In genomic region chr12:36943903-36944302, GRCm38 (mm10) we compare ENCODE assay signal across 28 mouse cellular contexts.
"Had no signal": no experiment of that assay in that cellular context is flagged by ENCODE, and none has a peak within 500 bp of the region (broad histone marks: within the 10 kb centered on the region; RNA-seq: fewer than 3 reads in every experiment).

No protein-coding gene starts in this region.

- H3K9me3 ChIP-seq: limb, embryonic 10.5 days; limb, embryonic 12.5 days; limb, embryonic 13.5 days; limb, embryonic 15.5 days; liver, embryonic 12.5 days; liver, embryonic 13.5 days; liver, embryonic 15.5 days; megakaryocyte, embryonic 14.5 days; midbrain, embryonic 10.5 days; midbrain, embryonic 12.5 days; midbrain, embryonic 13.5 days; midbrain, embryonic 15.5 days; neural tube, embryonic 12.5 days; neural tube, embryonic 13.5 days had no signal

- H3K27ac ChIP-seq: left cerebral cortex, adult 2 months; limb, embryonic 10.5 days; limb, embryonic 12.5 days; limb, embryonic 13.5 days; limb, embryonic 15.5 days; liver, embryonic 12.5 days; liver, embryonic 13.5 days; liver, embryonic 14.5 days; liver, embryonic 15.5 days; macrophage; midbrain, embryonic 10.5 days; midbrain, embryonic 12.5 days; midbrain, embryonic 13.5 days; midbrain, embryonic 15.5 days; neural tube, embryonic 12.5 days; neural tube, embryonic 13.5 days had no signal

- H3K36me3 ChIP-seq: limb, embryonic 10.5 days; limb, embryonic 12.5 days; limb, embryonic 13.5 days; limb, embryonic 15.5 days; liver, embryonic 12.5 days; liver, embryonic 13.5 days; liver, embryonic 15.5 days; midbrain, embryonic 10.5 days; midbrain, embryonic 12.5 days; midbrain, embryonic 13.5 days; midbrain, embryonic 15.5 days; neural tube, embryonic 12.5 days; neural tube, embryonic 13.5 days had no signal

- H3K9ac ChIP-seq: limb, embryonic 12.5 days; limb, embryonic 13.5 days; limb, embryonic 15.5 days; liver, embryonic 12.5 days; liver, embryonic 13.5 days; liver, embryonic 14.5 days; liver, embryonic 15.5 days; liver, postnatal 0 days; midbrain, embryonic 12.5 days; midbrain, embryonic 13.5 days; midbrain, embryonic 15.5 days; neural tube, embryonic 12.5 days; neural tube, embryonic 13.5 days had no signal

- H3K27me3 ChIP-seq: limb, embryonic 12.5 days; limb, embryonic 13.5 days; limb, embryonic 15.5 days; liver, embryonic 12.5 days; liver, embryonic 13.5 days; liver, embryonic 15.5 days; megakaryocyte, embryonic 14.5 days; midbrain, embryonic 12.5 days; midbrain, embryonic 13.5 days; midbrain, embryonic 15.5 days; neural tube, embryonic 12.5 days; neural tube, embryonic 13.5 days had no signal

- ATAC-seq: liver, embryonic 12.5 days; liver, postnatal 0 days; midbrain, embryonic 13.5 days; midbrain, embryonic 15.5 days; midbrain, embryonic 16.5 days had no signal

- H3K4me2 ChIP-seq: limb, embryonic 12.5 days; limb, embryonic 13.5 days; limb, embryonic 15.5 days; liver, embryonic 11.5 days; liver, embryonic 12.5 days; liver, embryonic 13.5 days; liver, embryonic 15.5 days; midbrain, embryonic 11.5 days; midbrain, embryonic 12.5 days; midbrain, embryonic 13.5 days; midbrain, embryonic 15.5 days; neural tube, embryonic 12.5 days; neural tube, embryonic 13.5 days had no signal

- H3K4me1 ChIP-seq: limb, embryonic 10.5 days; limb, embryonic 12.5 days; limb, embryonic 15.5 days; liver, embryonic 12.5 days; liver, embryonic 13.5 days; liver, embryonic 15.5 days; megakaryocyte, embryonic 14.5 days; midbrain, embryonic 12.5 days; midbrain, embryonic 13.5 days; midbrain, embryonic 15.5 days; neural tube, embryonic 12.5 days; neural tube, embryonic 13.5 days had no signal

- H3K4me3 ChIP-seq: left cerebral cortex, adult 2 months; limb, embryonic 10.5 days; limb, embryonic 12.5 days; limb, embryonic 13.5 days; limb, embryonic 15.5 days; liver, embryonic 12.5 days; liver, embryonic 13.5 days; liver, embryonic 15.5 days; megakaryocyte, embryonic 14.5 days; midbrain, embryonic 10.5 days; midbrain, embryonic 12.5 days; midbrain, embryonic 13.5 days; midbrain, embryonic 15.5 days; myocyte; neural tube, embryonic 12.5 days; neural tube, embryonic 13.5 days had no signal

- DNase-seq: layer of hippocampus, postnatal 36 days; left cerebral cortex, postnatal 4 days; liver; liver, embryonic 13.5 days; liver, postnatal 0 days; lung, postnatal 14 days; lung, postnatal 36 days; midbrain, embryonic 14.5 days had no signal
